In the genomic region with DNA sequence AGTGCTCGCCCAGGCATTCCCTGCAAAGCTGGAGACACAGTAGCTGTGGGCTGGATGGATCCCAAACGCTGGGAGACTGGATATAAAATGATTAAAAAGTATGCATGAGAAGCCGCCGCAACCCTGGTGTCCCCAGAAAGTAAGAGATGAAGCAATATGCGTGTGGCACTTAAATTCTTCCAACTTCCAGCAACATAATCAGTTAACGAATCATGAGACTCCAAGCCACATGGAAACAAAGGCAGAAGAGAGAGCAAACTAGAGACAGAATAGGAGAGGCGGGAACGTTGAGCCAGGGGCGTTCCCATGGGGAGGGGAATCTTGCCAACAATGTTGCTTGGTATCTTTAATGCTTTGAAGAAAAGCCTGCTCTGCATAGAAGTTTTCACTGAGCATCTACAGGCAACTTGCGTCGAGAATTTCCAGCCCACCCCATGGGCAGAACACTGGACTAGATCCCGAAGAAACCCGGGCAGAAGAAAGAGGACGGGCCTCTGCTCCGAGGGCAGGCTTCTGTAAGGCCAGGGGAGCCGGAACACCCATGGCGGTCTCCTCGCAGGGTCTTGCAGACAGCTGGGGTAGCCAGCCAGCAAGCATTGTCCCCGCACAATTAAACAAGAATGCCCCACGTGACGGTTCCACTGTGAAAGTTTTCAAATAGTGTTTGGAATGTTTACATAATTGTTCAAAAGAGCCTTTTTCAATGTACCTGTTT, we compare ENCODE assay signal across 8 mouse cellular contexts.
DNase-seq lines count a peak whose midpoint lies in the region; ATAC-seq and TF ChIP-seq lines count a peak whose summit lies in the region.

No protein-coding gene starts in this region.

- no peaks in the 10 kb centered on the region for H3K36me3 ChIP-seq in E14TG2a.4 (ENCODE audit: insufficient read depth, low read length)
- H3K36me3 ChIP-seq in forebrain, embryonic 12.5 days (replicated peaks): no peaks in the 10 kb centered on the region
- H3K36me3 ChIP-seq in midbrain, embryonic 14.5 days (ENCODE audit: control insufficient read depth, insufficient read depth, low read length): no peaks in the 10 kb centered on the region

- ATAC-seq in cerebellum, adult (ENCODE audit: insufficient number of reproducible peaks, low FRiP score, low TSS enrichment): no peak
- peak; percentile 79 for ATAC-seq in forebrain, embryonic 12.5 days (ENCODE audit: low FRiP score)
- peak; percentile 62 for ATAC-seq in midbrain, embryonic 14.5 days (ENCODE audit: low FRiP score, low TSS enrichment)

- H3K9me3 ChIP-seq in E14TG2a.4 (ENCODE audit: low read length): no peaks in the 10 kb centered on the region
- no peaks in the 10 kb centered on the region for H3K9me3 ChIP-seq in forebrain, embryonic 12.5 days
- H3K9me3 ChIP-seq in midbrain, embryonic 14.5 days (ENCODE audit: control insufficient read depth, low read length): no peaks in the 10 kb centered on the region

- no peak for TF ChIP-seq CTCF in E14TG2a.4 (conservative IDR thresholded peaks at IDR 0.05; ENCODE audit: low read length)

- 1% methylated on average over 21 of the region's 21 CpGs for WGBS in forebrain, embryonic 12.5 days
- 2% methylated on average over 21 of the region's 21 CpGs for WGBS in midbrain, embryonic 14.5 days

- DNase-seq in cerebellum, postnatal 14 days: peak; percentile 22 to 24
- peak; percentile 46 to 53 for DNase-seq in layer of hippocampus, adult 8-10 months (ENCODE audit: low spot score in 2 of 2)
- peak; percentile 84 for DNase-seq in midbrain, embryonic 14.5 days
- DNase-seq in spleen, postnatal 4 days (ENCODE audit: low spot score in 2 of 2): no peak
- no peak for DNase-seq in spleen, postnatal 36 days (ENCODE audit: low spot score in 2 of 2)

- peak overlapping the region; percentile 89 for H3K27ac ChIP-seq in forebrain, embryonic 12.5 days
- peak overlapping the region; percentile 86 for H3K27ac ChIP-seq in midbrain, embryonic 14.5 days (replicated peaks; ENCODE audit: low read depth, low read length)

- peaks cover 51% of the 10 kb centered on the region for H3K27me3 ChIP-seq in E14TG2a.4 (ENCODE audit: insufficient read depth, low read length)
- peaks cover 82% of the 10 kb centered on the region for H3K27me3 ChIP-seq in forebrain, embryonic 12.5 days
- no peaks in the 10 kb centered on the region; the same call in 1 of the 2 replicates for H3K27me3 ChIP-seq in midbrain, embryonic 14.5 days (ENCODE audit: control insufficient read depth, insufficient read depth, low read length)

- H3K4me2 ChIP-seq in forebrain, embryonic 12.5 days: peak overlapping the region; percentile 73
- peak overlapping the region; percentile 72 for H3K4me2 ChIP-seq in midbrain, embryonic 14.5 days (ENCODE audit: low read length)

- H3K9ac ChIP-seq in forebrain, embryonic 12.5 days: peak overlapping the region; percentile 54
- peak overlapping the region; percentile 41 for H3K9ac ChIP-seq in midbrain, embryonic 14.5 days (replicated peaks; ENCODE audit: low read length)

- H3K4me3 ChIP-seq in E14TG2a.4 (replicated peaks; ENCODE audit: low read length): peak overlapping the region; percentile 71
- peak overlapping the region; percentile 37 for H3K4me3 ChIP-seq in forebrain, embryonic 12.5 days (replicated peaks)
- peak overlapping the region; percentile 32 for H3K4me3 ChIP-seq in midbrain, embryonic 14.5 days (replicated peaks; ENCODE audit: low read depth, low read length)

- peaks cover 17% of the 10 kb centered on the region for H3K4me1 ChIP-seq in E14TG2a.4 (replicated peaks; ENCODE audit: low read depth, low read length)
- H3K4me1 ChIP-seq in forebrain, embryonic 12.5 days: peaks cover 31% of the 10 kb centered on the region
- peaks cover 23% of the 10 kb centered on the region for H3K4me1 ChIP-seq in midbrain, embryonic 14.5 days (ENCODE audit: control insufficient read depth, insufficient read depth, low read length)

Comparison
In these comparisons a context has a peak if more than half of its experiments do, and no peak if none do; other contexts are left out.
1. DNase-seq: peak in cerebellum, postnatal 14 days (2 of 2), layer of hippocampus, adult 8-10 months (2 of 2) and midbrain, embryonic 14.5 days (single experiment); none in spleen, postnatal 4 days (0 of 2) and spleen, postnatal 36 days (0 of 2).
2. Peak in every context shown above with its lines, with median percentiles within 50 percentile points of each other: H3K4me3 ChIP-seq.